13 mouse cellular contexts compared by ENCODE assay signal in genomic region chr2:50951027-50951426, GRCm38 (mm10).
"Had no signal": no experiment of that assay in that cellular context is flagged by ENCODE, and none has a peak within 500 bp of the region (broad histone marks: within the 10 kb centered on the region; RNA-seq: fewer than 3 reads in every experiment).

No protein-coding gene starts in this region.

- H3K27ac ChIP-seq: layer of hippocampus, adult 2 months; limb, embryonic 12.5 days; neural tube, embryonic 15.5 days had no signal

- H3K9me3 ChIP-seq: limb, embryonic 12.5 days; neural tube, embryonic 15.5 days had no signal

- H3K27me3 ChIP-seq: limb, embryonic 12.5 days; neural tube, embryonic 15.5 days had no signal

- H3K4me1 ChIP-seq: limb, embryonic 12.5 days; neural tube, embryonic 15.5 days had no signal

- H3K9ac ChIP-seq: limb, embryonic 12.5 days; neural tube, embryonic 15.5 days had no signal

- H3K4me2 ChIP-seq: limb, embryonic 12.5 days; neural tube, embryonic 15.5 days had no signal

- ATAC-seq: hindbrain, embryonic 16.5 days; inflammation-experienced regulatory T-cells, adult 6 months; lung, postnatal 0 days had no signal

- DNase-seq: lung, adult 2 months; lung, postnatal 36 days; midbrain, embryonic 14.5 days; right cerebral cortex, adult 18-20 months; right cerebral cortex, postnatal 25 days; thymus, postnatal 36 days had no signal

- H3K36me3 ChIP-seq: limb, embryonic 12.5 days; neural tube, embryonic 15.5 days had no signal

- H3K4me3 ChIP-seq: layer of hippocampus, adult 2 months; limb, embryonic 12.5 days; myocyte; neural tube, embryonic 15.5 days had no signal
